Mouse (Mus musculus) kidney, postnatal 36 days (tissue): ENCODE results near the gene Glod4.

Experiments
- DNase-seq, 2 experiments: peaks; one replicate each; pipeline ENCODE4 v3.0.0; 2021 to 2022; ENCODE audit warnings: mixed read lengths in 2 of 2

Gene Glod4

DNA sequence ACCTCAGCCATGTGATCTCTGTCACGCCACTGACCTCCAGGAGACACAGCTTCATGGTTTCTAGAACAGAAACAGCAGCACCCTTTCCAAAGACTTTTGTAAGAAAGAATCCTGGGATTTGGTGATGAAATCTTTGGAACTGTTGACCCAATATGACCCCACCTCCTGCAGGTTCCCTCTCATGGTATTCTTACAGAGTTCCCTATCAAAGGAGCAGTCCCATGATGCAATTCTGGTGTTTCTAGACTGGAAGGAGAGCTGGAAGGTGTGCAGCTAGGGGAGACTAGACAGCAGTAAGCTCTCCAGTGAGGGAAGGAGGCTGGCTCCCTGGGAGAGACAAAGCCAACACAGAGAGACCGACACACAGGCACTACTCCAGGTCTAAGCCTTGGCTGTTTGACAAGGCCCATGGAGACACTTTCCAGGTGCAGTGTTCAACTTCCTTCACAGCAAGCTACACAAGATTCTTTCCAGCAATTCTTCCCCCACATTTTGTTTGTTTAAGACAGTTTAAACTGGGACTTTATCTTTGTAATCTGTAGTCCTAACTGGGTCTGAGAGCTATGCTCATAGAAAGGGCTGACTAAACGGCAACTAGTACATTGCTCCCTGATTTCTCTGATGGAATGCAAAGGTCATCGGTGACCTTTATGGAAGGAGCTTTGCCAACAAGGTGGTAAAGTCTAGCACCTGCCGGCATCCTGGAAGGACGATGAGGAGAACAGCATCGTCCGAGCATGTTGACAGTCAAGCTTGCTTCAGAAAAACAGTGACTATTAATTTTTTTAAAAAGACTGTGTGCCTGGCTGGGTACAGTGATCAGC lies 97.1 kb downstream of the Glod4 start:
- peak; percentile 21 to 33 for DNase-seq

DNA sequence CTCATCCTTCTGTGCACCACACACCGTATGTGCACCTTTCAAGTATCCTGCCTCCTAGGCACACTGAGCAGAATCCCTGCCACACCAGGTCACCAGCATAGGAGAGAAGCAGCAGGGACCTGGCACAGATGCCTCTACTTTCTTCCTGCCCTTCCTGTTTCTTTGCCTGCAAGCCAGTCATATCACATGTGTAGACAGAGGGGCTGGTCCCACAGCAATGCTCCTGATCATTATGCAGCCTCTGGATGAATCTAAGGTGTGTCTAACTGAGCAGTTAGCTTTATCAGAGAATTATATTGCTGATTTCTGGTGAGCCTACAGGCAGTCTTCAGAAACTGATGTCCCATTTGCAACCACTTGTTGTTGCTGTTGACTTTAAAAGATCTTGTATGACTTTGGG lies 98.4 kb downstream of the Glod4 start:
- no peak for DNase-seq

DNA sequence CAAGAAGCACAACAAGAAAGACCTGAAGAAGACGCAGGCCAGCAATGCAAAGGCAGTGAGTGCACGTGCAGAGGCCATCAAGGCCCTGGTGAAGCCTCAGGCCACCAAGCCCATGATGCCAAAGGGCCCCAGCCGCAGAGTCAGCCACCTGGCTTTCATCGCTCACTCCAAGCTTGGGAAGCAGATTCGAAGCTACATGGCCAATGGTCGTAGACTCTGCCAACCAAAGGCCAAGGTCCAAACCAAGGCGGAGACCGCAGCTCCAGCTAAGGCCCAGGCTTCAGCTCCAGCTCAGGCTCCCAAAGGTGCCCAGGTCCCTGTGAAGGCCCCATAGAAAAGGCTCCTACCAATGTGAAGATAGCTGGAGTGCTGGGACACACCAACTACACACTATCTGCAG lies 99.1 kb downstream of the Glod4 start:
- DNase-seq = peak; percentile 57 to 64

DNA sequence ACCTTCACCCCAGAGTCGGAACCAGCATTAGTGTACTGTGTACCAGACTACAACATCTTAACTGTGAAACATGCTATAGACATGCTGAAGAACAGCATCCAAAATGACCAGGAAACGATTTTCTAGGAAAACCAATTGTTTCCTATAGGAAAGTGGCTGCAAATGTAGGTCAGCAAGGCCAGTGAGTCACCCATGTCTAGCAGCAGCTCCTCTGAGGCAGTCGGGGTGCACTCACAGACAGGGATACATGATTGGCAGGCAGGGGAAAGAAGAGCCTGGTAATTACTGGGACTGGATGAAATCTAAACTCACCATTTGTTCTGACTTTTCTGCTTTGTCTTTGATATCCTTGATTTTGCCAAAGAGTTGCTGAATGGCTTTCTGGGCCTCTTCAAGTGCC lies 105.5 kb downstream of the Glod4 start:
- DNase-seq = no peak

DNA sequence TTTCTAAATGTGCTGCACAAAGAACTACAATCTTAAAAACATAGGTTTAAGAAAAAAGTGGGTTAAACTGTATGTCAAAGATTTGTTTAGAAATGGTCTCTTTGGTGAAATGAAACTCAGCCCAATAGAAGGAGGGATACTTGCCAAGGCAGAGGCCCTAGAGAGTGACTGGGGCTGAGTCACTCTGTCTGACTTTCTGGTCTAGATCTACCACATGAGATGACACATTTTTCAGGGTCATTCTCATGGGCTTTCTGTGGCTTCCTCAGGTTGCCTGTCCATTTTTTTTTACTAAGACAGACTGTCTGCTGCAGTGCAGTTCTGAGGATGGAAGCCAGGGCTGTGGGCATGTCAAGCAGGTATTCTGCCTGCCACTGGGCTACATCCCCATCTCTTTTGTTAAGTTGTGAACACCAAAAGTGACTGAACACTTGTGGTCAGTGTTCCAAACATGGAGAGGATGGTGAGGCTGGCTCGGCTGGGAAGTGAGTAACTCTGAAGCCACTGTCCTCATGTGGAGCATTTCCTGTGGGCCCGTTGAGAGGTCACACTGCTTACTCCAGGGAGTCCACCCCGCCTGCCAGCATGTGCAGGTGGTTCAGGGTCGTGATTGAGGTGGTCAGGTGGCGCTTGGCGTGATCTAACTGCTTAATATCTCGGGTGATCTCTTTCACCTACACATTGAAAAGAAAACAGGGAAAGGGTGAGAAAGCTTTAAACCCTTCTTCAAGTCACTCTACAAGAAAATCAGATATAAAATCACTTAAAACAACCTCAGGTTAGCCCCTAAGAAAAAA lies 107.7 kb downstream of the Glod4 start:
- no peak for DNase-seq

DNA sequence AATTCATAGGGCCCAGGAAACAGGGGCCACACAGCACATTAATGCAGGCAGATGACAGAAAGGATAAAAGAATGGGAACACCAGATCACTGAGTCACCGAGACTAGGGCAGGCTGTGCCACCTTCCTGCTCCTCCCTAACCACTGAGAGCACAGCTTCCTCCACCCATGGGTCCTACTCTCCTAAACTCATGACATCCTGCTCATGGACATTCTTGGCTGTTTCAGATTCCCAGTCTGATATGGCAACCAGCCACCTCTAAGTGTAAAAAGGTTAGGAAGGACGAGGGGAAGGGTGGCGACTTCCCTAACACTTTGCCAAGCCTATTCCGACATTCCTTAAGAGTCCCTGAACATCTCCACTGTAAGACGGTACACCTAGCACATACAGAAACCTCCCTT lies 112.7 kb downstream of the Glod4 start:
- DNase-seq = peak; percentile 70 to 89

DNA sequence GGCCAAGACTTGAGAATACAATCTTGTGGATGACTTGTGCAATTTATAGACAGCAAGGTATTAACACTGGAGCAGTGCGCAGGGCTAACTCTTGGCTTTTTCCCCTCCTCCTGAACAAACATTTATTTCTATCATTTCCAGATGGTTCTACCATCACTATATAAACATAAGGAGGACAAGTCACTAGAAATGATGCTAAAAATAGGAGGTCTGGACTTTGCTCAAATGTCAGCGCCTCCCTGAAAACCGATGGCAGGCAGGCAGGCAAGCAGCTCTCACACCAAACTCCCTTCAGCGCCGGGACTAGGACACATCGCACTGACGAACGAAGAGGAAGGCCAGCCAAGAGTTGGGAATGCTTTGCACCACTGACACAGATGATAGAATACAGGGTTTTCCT lies 118.1 kb downstream of the Glod4 start:
- DNase-seq = peak in 1 of 2 experiments; percentile 25

DNA sequence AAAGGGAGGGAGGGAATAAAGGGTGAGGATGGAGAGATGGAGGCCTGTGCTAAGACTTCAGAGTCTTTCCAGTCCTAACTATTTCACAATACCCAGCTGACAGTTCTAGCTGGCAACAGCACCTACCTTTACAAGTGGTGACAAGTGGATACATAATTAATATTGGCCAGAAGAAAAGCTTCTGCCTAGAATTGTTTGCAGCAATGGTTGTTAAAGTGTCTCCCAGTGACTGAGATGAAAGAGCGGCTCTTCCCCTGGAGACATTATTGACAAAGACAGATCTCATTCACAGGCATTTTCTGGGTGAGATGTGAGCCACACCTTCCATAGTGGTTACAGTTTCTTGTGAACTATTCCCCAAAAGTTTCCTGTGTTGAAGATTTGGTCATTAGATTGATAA lies 120.0 kb downstream of the Glod4 start:
- DNase-seq = no peak

DNA sequence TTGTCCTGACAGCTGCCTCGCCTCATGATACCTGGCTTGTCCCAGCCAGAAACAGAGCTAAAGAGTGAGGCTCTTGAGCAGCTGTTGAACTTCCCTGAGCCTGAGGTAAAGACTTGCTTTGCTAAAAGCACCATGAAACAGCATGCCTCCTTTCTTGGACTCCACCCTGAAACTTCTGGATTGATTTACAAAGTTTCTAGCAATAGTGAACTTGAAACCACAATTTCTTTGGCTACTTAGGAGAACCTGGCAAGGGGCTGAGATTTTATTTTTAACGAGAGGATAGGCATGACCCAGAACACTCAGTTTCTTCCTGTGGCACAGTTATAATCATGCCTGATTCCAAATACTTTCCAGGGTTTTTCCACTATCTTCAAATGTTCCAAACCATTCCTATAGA lies 121.0 kb downstream of the Glod4 start:
- DNase-seq = peak in 1 of 2 experiments; percentile 21

DNA sequence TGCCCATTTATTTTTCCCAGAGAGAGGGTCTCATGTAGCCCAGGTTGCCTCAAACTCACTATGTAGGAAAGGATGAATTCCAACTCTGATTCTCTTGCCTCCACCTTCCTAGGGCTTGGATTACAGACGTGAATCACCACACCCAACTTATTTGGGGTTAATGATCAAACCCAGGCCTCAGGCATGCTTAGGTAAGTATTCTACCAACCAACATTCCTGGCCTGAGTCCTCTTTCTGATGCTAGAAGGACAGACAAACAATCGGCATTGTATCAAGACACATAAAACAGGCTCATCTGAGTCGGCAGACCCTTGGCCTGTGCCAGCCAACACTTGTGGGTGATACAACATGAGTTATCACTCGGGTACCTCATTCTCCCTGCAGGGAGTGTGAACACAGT lies 122.4 kb downstream of the Glod4 start:
- peak; percentile 58 to 82 for DNase-seq

DNA sequence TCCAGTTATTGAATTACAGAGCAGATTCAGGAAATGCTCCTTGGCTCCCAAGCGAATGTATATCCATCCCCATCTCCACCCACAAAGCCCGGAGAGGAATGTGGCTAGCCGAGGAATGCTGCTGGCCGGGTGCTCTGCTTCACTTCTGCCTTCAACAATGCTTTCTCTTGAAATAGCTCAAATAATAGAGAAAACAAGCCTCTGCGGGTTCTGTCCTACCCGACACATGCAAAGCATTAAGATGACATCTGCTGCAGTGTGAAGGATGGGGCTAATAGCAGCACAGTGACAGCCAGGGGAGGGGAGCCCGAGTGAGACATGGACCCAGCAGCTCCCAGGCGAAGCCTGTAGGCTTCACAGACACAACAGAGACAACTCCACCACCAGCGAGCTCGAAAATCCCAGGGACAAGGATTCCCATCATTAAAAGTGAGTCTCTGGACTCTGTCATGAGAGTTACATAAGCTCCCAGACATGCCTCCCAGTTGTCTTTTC lies 123.1 kb downstream of the Glod4 start:
- peak; percentile 49 to 71 for DNase-seq

DNA sequence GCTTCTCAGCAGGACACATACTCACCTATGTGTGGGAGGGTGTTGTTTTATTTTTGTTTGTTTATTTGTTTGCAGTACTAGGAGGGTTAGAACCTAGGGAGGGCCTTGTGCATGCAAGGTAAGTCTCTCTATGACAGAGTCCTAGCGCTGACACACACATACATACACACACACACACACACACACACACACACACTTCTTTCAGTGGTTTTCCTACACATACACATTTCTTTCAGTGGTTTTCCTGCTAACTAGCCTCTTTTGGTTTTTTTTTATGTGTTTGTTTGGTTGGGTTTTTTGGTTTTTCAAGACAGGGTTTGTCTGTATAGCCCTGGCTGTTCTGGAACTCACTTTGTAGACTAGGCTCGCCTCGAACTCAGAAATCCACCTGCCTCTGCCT lies 133.1 kb downstream of the Glod4 start:
- no peak for DNase-seq

DNA sequence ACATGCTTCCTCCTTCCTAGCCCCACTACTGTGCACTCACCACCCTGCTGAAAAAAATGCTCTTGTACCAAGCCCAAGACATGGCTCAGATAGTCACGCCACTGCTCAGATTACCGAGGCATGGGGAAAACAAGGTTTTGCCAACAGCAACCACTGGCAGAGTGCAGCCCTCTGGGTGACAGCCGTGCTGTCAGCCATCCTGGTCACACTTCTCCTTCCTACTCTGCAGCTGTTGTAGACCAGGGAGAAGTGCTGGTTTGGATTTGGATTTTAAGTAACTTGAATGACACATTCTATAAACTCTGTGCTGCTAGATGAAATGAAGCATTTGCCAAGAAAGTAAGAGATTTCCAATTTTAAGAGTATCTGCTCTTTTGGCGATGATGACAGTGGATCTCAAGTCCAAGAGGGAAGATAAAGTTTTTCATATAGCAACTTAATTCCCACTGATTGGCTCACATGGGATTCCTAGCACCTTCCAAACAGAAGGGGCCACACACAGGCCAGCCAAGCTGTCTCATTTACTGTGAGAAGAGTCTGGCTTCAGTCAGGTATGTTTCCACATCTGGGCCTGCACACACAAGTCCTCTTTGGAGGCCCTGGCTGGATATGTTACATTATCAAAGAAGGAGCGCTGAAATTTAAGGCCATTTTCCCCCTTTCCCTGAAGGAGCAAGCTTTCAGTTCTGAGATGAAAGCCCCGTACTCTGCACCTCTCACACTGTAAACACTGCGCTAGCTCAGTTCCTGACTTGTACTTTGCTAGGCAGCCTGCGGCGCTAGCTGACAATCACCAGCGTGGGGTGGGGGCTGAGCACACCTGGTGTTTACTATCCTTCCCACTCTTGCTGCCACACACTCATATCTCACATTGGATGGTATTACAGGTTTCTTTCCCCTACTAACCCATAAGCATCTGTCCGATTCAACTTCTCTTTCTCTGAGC lies 136.7 kb downstream of the Glod4 start:
- DNase-seq = no peak

DNA sequence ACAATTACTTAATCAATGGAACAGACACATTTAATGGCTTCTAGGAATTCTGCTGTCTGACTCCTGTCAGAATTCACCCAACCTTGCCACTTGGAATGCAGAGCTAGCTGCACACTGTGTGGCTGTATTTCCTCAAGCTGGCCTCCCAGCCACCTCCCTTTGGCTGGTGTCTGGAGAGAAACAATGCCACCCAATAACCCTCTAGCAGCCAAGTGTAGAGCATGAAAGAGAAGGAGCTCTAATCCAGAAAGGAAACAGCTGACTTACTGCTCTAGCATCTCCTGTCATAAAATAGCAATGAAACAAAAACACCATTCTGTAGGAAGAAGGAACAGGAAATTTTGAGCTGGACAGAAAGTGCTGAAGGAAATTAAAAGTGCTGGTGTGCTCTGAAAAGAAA lies 142.4 kb downstream of the Glod4 start:
- peak; percentile 26 to 34 for DNase-seq

DNA sequence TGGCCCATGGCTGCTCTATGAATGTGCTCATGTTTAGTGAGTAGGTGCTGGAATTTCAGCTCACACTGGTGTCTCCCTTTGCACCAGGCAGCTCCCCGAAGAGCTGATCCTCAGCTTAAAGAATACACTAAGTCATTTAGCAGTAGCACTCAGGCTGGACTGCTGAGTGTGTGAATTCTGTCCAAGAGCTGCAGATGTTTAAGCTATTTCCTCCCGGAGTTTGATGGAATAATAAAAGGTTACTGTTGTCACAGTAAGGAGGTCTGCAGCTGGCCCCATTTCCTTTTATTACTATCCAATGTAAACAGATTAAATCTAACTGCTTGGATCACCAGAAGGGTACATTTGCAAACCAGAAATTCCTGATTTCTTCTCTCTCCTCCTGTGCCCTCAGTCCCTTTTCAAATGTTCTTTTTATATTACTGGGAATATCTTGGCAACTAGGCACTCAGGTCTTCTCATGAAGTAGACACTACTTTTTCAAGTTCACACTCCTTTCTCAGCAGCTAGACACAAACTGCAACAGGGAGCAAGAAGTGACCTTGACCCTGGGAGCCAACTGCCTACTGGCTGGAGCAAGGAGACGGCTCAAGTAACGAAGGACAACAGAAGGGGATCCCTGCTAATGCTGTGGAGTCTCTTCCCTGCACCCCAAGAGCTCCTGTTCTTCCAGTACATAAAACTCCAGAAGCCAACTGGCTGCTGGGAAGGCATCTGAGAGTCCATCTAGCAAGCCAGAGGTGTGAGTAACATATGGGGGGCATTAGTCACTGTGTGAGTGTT lies 144.1 kb downstream of the Glod4 start:
- DNase-seq = no peak

DNA sequence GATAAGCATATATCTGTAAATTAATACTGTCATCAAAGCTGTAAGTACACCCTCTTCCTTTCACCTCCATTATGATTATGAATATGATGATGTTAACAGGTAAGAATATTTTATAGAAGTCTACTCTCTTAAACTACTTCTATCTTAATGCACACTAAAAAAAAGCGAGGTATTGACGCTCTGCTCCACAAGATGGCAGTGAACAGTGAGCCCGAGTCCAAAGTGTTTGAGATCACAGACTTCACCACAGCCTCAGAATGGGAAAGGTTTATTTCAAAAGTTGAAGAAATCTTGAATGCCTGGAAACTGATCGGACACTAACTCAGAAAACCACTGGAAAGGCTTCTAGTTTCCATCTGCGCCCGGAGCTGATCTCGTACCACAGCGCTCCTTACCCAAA lies 149.9 kb downstream of the Glod4 start:
- no peak for DNase-seq

DNA sequence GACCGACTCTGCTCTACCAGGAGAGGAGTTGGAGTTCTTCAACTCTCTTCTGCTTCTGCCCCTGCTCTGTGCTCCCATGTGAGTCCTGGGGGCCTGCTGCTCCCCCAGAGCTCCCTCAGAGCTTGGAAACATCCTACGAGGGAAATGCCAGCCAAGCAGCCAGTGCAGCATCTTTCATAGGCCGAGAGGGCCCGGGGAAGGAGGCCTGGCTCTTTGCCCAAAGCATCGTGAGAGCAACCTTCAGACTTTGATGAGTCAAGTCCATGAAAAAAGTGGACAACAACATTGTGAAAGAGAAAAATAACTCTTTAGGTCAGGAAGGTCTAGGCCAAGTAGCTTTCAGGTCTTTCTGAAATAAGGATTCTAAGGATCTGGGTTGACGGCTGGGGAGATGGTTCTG lies 153.7 kb downstream of the Glod4 start:
- peak; percentile 85 to 86 for DNase-seq

DNA sequence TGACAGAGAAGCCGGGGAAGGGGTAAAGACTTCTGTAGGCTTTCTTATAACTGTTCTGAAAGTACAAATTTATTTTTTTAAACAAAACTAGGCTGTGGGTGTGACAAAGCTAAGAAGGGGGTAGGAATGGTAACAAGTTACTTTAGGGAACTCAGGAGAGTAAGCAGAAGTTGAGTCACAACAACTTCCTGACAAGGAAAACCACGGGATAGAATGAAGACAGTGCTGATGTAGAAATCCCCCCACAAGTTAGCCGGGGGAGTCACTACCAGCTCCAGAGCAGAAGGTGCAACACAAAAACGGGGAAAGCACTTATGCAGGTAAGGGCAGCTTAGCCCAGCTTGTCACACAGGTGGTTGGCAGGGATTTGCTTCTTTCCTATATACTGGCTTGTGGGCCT lies 155.0 kb downstream of the Glod4 start:
- no peak for DNase-seq

DNA sequence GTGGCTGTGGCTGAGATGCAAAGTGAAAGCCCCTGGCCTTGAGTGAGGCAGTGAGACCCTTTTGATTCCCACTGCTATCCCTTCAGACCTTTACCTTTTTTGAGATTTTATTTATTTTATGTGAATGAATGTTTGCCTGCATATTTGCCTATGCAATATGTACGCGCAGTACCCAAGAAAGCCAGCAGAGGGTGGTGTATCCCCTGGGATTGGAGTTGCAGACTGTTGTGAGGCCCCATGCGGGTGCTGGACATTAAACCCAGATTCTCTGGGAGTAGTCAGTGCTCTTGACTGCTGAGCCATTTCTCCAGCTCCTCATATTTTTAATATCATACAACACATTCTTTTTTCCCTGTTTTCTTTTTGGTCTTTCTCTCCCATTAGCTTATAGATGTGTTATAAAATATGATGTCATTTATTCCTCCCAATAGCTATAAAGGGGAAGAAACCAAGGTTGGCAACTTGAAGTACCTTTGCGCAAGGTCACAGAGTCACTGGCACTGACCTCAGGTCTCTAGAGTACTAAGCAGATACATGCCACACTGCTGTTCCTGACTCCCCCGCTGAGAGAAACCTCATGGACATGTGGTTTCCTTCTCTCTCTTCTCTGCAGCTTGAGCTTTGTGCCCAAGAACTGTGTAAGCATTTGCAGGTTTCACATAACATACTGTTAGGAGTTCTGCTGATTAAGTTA lies 157.5 kb downstream of the Glod4 start:
- peak; percentile 45 to 85 for DNase-seq

DNA sequence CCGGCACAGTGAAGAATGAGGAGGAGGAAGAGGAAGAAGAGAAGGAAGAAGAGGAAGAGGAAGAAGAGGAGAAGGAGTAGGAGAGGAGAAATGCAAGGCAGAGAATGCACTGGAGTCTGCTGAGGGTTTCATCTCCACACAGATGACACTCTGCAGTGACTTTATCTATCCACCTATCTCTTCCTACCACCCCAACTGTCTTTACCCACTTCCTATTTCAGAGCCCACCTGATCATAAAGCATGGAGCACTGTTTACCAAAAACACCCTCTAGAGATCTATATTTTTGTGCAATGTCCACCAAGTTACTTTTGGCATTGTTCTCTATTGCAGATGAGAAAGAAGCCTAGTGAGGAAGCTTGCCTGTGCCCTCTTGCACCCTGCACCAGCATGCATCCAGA lies 158.6 kb downstream of the Glod4 start:
- DNase-seq = no peak

DNA sequence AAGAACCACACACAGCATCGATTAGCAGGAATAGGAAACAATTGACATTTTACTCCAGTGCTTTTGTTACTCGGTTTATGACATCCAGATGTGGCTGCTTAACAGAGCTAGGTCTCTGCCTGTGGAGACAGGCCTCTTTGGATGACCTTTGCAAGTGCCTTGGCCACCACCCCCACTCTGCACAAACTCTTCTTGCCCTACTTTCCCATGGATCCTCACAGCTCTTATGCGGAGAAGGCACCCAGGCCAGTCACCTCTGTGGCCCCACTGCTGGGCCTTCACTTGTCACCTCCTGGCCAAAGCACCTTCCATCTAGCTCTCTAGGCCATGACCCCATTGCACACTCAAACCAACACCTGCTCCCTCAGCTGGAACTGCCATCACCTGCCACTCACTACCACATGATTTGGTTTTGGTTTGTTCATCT lies 159.6 kb downstream of the Glod4 start:
- no peak for DNase-seq
